Mouse (Mus musculus) MEL (cell line): Measurements from ENCODE around the gene Megf6. TPM values are rescaled to one million over a fixed set of nuclear protein-coding genes. Genes with fewer than 3 reads are reported as not detected.

Source experiments
- DNase-seq: peaks from one replicate; pipeline ENCODE4 v3.0.0; 2011; ENCODE audit warnings: low read depth, low spot score
- H3K27ac ChIP-seq: 2 replicates; pipeline ENCODE4 v1.5.1; 2012; ENCODE audit warnings: low read depth, mild to moderate bottlenecking, control low read depth, low read length, moderate library complexity; ENCODE audit not compliant: control insufficient read depth
- H3K27me3 ChIP-seq, 2 experiments: fragments of 150-350 bp in 1 of 2; sonication (generic) in 1 of 2; 2 replicates each; pipeline ENCODE4 v1.6.1; 2012; ENCODE audit warnings: low read length in 2 of 2, mild to moderate bottlenecking in 2 of 2, improper control_type of control experiment in 1 of 2, moderate library complexity in 1 of 2; ENCODE audit not compliant: insufficient read depth in 2 of 2, control insufficient read depth in 1 of 2
- H3K36me3 ChIP-seq, 2 experiments: 2 replicates each; pipeline ENCODE4 v1.6.1; 2012 to 2014; ENCODE audit warnings: low read length in 2 of 2, improper control_type of control experiment in 1 of 2, inconsistent platforms in 1 of 2, mild to moderate bottlenecking in 1 of 2; ENCODE audit not compliant: insufficient read depth in 2 of 2, control insufficient read depth in 1 of 2
- H3K4me1 ChIP-seq, 2 experiments: fragments of 150-350 bp in 1 of 2; sonication (generic) in 1 of 2; 2 replicates each; pipeline ENCODE4 v1.6.1; 2012; ENCODE audit warnings: low read length in 2 of 2, improper control_type of control experiment in 1 of 2, mild to moderate bottlenecking in 1 of 2; ENCODE audit not compliant: insufficient read depth in 2 of 2, control insufficient read depth in 1 of 2
- H3K4me3 ChIP-seq, 2 experiments: fragments of 150-350 bp in 1 of 2; sonication (generic) in 1 of 2; 2 replicates each; pipeline ENCODE4 v1.5.1; 2012; ENCODE audit warnings: low read depth in 2 of 2, low read length in 2 of 2, mild to moderate bottlenecking in 2 of 2, moderate library complexity in 2 of 2, control low read depth in 1 of 2, improper control_type of control experiment in 1 of 2; ENCODE audit not compliant: control insufficient read depth in 1 of 2, insufficient read depth in 1 of 2
- H3K79me2 ChIP-seq: 2 replicates; pipeline ENCODE4 v1.6.1; 2012; ENCODE audit warnings: mild to moderate bottlenecking, low read length, moderate library complexity; ENCODE audit not compliant: control insufficient read depth, poor library complexity, insufficient read depth
- H3K9ac ChIP-seq: 2 replicates; pipeline ENCODE4 v1.6.1; 2012; ENCODE audit warnings: low read depth, mild to moderate bottlenecking, control low read depth, low read length, moderate library complexity; ENCODE audit not compliant: control insufficient read depth, poor library complexity, severe bottlenecking
- H3K9me3 ChIP-seq: fragments of 150-350 bp; sonication (generic); replicated peaks from 2 replicates; pipeline ENCODE4 v1.6.1; 2012; ENCODE audit warnings: mild to moderate bottlenecking, low read length, improper control_type of control experiment, moderate library complexity; ENCODE audit not compliant: insufficient read depth
- CHD2 ChIP-seq: IDR thresholded peaks from 2 replicates; pipeline ENCODE4 v1.6.1; 2011; ENCODE audit warnings: low read length, improper control_type of control experiment
- E2F4 ChIP-seq: IDR thresholded peaks from 2 replicates; pipeline ENCODE4 v1.6.1; 2011; ENCODE audit warnings: low read depth, low read length, improper control_type of control experiment, borderline replicate concordance
- ELF1 ChIP-seq: IDR thresholded peaks from 2 replicates; pipeline ENCODE4 v1.6.1; 2014; ENCODE audit warnings: low read depth, mild to moderate bottlenecking, inconsistent platforms, low read length, improper control_type of control experiment, moderate library complexity
- EP300 ChIP-seq, 2 experiments: IDR thresholded peaks; 2 replicates each; pipeline ENCODE4 v1.6.1; 2011; ENCODE audit warnings: improper control_type of control experiment in 2 of 2, low read length in 2 of 2, low read depth in 1 of 2, mild to moderate bottlenecking in 1 of 2
- JUND ChIP-seq: IDR thresholded peaks from 2 replicates; pipeline ENCODE4 v1.6.1; 2011; ENCODE audit warnings: low read depth, mild to moderate bottlenecking, improper control_type of control experiment, low read length
- KAT2A ChIP-seq: conservative IDR thresholded peaks from 2 replicates; pipeline ENCODE4 v1.6.1; 2012; ENCODE audit warnings: low read depth, low read length, improper control_type of control experiment, inconsistent platforms
- MAFK ChIP-seq: IDR thresholded peaks from 2 replicates; pipeline ENCODE4 v1.6.1; 2011; ENCODE audit warnings: low read depth, mild to moderate bottlenecking, low read length, improper control_type of control experiment, borderline replicate concordance
- MEF2A ChIP-seq: IDR thresholded peaks from 2 replicates; pipeline ENCODE4 v1.6.1; 2014; ENCODE audit warnings: low read depth, mild to moderate bottlenecking, inconsistent platforms, low read length, improper control_type of control experiment; ENCODE audit not compliant: poor library complexity, insufficient replicate concordance, severe bottlenecking; ENCODE audit errors: extremely low read depth
- NELFE ChIP-seq: IDR thresholded peaks from 2 replicates; pipeline ENCODE4 v1.6.1; 2011; ENCODE audit warnings: low read depth, low read length, improper control_type of control experiment
- POLR2A ChIP-seq, 2 experiments: IDR thresholded peaks; 2 replicates each; pipeline ENCODE4 v1.6.1; 2011 to 2012; ENCODE audit warnings: low read length in 2 of 2, mild to moderate bottlenecking in 2 of 2, control low read depth in 1 of 2, improper control_type of control experiment in 1 of 2, low read depth in 1 of 2, moderate library complexity in 1 of 2; ENCODE audit not compliant: control insufficient read depth in 1 of 2, insufficient read depth in 1 of 2, poor library complexity in 1 of 2
- POLR2AphosphoS2 ChIP-seq: IDR thresholded peaks from 2 replicates; pipeline ENCODE4 v1.6.1; 2011; ENCODE audit warnings: low read length, improper control_type of control experiment
- POLR2AphosphoS5 ChIP-seq: IDR thresholded peaks from 2 replicates; pipeline ENCODE4 v1.6.1; 2012; ENCODE audit warnings: low read depth, borderline replicate concordance, mild to moderate bottlenecking, inconsistent platforms, low read length, moderate library complexity, mixed read lengths
- RCOR1 ChIP-seq: IDR thresholded peaks from 2 replicates; pipeline ENCODE4 v1.6.1; 2012; ENCODE audit warnings: low read depth, mild to moderate bottlenecking, inconsistent platforms, low read length, improper control_type of control experiment
- SIN3A ChIP-seq: IDR thresholded peaks from 2 replicates; pipeline ENCODE4 v1.6.1; 2012; ENCODE audit warnings: low read length, improper control_type of control experiment, inconsistent platforms
- SMC3 ChIP-seq: IDR thresholded peaks from 2 replicates; pipeline ENCODE4 v1.6.1; 2011; ENCODE audit warnings: low read depth, low read length, improper control_type of control experiment
- TAL1 ChIP-seq: IDR thresholded peaks from 2 replicates; pipeline ENCODE4 v1.6.1; 2012; ENCODE audit warnings: mild to moderate bottlenecking, inconsistent platforms, low read length, moderate library complexity, mixed read lengths
- TCF12 ChIP-seq: IDR thresholded peaks from 2 replicates; pipeline ENCODE4 v1.6.1; 2014; ENCODE audit warnings: low read depth, mild to moderate bottlenecking, inconsistent platforms, low read length, improper control_type of control experiment, moderate library complexity
- USF1 ChIP-seq: IDR thresholded peaks from 2 replicates; pipeline ENCODE4 v1.6.1; 2014; ENCODE audit warnings: low read depth, mild to moderate bottlenecking, inconsistent platforms, low read length, improper control_type of control experiment, moderate library complexity
- USF2 ChIP-seq, 2 experiments: IDR thresholded peaks; 2 replicates each; pipeline ENCODE4 v1.6.1; 2011 to 2012; ENCODE audit warnings: improper control_type of control experiment in 2 of 2, low read length in 2 of 2, borderline replicate concordance in 1 of 2, inconsistent platforms in 1 of 2, low read depth in 1 of 2, mild to moderate bottlenecking in 1 of 2; ENCODE audit not compliant: insufficient read depth in 1 of 2
- polyA plus RNA-seq, 2 experiments: library from polyadenylated mRNA; stranded (reverse) in 1 of 2; unstranded in 1 of 2; fragments of >175 nt in 1 of 2; fragments of >200 nt in 1 of 2; gene quantifications; 2 replicates each; pipeline versions ENCODE4 v1.2.1 to v1.2.4; 2012; ENCODE audit warnings: low replicate concordance in 2 of 2, low read depth in 1 of 2; ENCODE audit not compliant: insufficient read length in 2 of 2, insufficient read depth in 1 of 2, missing spikeins in 1 of 2
- total RNA-seq: library from RNA; depleted of rRNA; stranded (reverse); fragments of 300-350 nt; gene quantifications from 2 replicates; pipeline ENCODE4 v1.2.3, GENCODE M21; 2012

The Megf6 gene
- total and polyA plus RNA-seq, 3 experiments = 0.07 to 0.12 TPM; not detected in 1

DNA sequence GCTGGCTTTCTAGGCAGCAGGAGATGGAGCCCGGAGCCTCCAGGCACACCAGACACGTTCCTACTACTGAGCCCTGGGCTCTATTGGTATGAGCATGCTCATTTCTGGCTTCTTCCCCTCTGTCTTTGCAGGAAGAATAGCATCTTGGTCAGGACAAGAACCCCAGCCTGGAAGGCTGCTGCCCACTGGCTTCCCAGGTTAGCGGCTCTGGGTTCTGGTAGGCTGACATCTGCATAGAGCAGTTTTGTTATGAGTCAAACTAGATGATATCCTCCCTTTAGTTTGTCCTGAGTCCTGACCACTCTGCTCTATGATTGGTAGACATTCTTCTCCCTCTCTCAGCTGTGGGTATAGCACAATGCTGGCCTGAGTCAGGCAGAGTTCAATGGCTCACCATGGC, 43.3 kb upstream of the Megf6 start:
- H3K4me1 ChIP-seq = no peaks in the 10 kb centered on the region
- TF ChIP-seq USF2 (IDR thresholded peaks at IDR 0.05; ENCODE audit: borderline replicate concordance in 1 of 2, insufficient read depth in 1 of 2, low read depth in 1 of 2, low read length in 2 of 2) = no peak
- no peak for TF ChIP-seq MAFK
- no peak for TF ChIP-seq POLR2AphosphoS2
- TF ChIP-seq SIN3A = no peak
- TF ChIP-seq POLR2AphosphoS5 = no peak
- no peak for TF ChIP-seq ELF1
- TF ChIP-seq SMC3 = no peak
- TF ChIP-seq NELFE = no peak
- no peak for TF ChIP-seq E2F4
- TF ChIP-seq TAL1 = no peak
- TF ChIP-seq, all 39 proteins: peak for 0
- H3K79me2 ChIP-seq = no peaks in the 10 kb centered on the region
- DNase-seq = no peak
- no peak overlapping the region for H3K4me3 ChIP-seq
- no peak overlapping the region for H3K9ac ChIP-seq
- no peaks in the 10 kb centered on the region for H3K36me3 ChIP-seq
- no peaks in the 10 kb centered on the region for H3K27me3 ChIP-seq
- no peak overlapping the region for H3K27ac ChIP-seq
- H3K9me3 ChIP-seq = no peaks in the 10 kb centered on the region

- no peak for DNase-seq
- Histone ChIP-seq H3K9ac (no peak overlapping the region), H3K9me3 (no peaks in the 10 kb centered on the region), H3K27ac (no peak overlapping the region), H3K4me3 (no peak overlapping the region), H3K27me3 (no peaks in the 10 kb centered on the region), H3K4me1 (no peaks in the 10 kb centered on the region), H3K36me3 (no peaks in the 10 kb centered on the region), H3K79me2 (no peaks in the 10 kb centered on the region)
- TF ChIP-seq JUND = no peak
- no peak for TF ChIP-seq RCOR1
- no peak for TF ChIP-seq TCF12
- TF ChIP-seq POLR2A (IDR thresholded peaks at IDR 0.05; ENCODE audit: control insufficient read depth in 1 of 2, insufficient read depth in 1 of 2, low read depth in 1 of 2, low read length in 2 of 2, poor library complexity in 1 of 2) = no peak
- TF ChIP-seq MEF2A = no peak
- TF ChIP-seq SIN3A = no peak
- TF ChIP-seq EP300 (IDR thresholded peaks at IDR 0.05; ENCODE audit: low read depth in 1 of 2, low read length in 2 of 2) = no peak
- TF ChIP-seq KAT2A = no peak
- TF ChIP-seq USF1 = no peak
- no peak for TF ChIP-seq CHD2
These were observed 40.6 kb upstream of the Megf6 start for GRCm38 (mm10) chr4:154129950-154130349.
